Mouse (Mus musculus) olfactory bulb, adult 2 months (tissue): ENCODE data around the gene Drg1. TPM values are rescaled to one million over a fixed set of nuclear protein-coding genes. Genes with fewer than 3 reads are reported as not detected.

Experiments
- H3K27ac ChIP-seq: fragments of 200-500 bp; 2 replicates; pipeline ENCODE4 v1.5.1; 2012; ENCODE audit warnings: low read depth, low read length; ENCODE audit not compliant: insufficient read depth
- H3K4me1 ChIP-seq: fragments of 200-500 bp; 2 replicates; pipeline ENCODE4 v1.6.1; 2012; ENCODE audit warnings: low read length; ENCODE audit not compliant: control insufficient read depth, insufficient read depth
- H3K4me3 ChIP-seq: fragments of 200-500 bp; 2 replicates; pipeline ENCODE4 v1.5.1; 2012; ENCODE audit warnings: mild to moderate bottlenecking, low read depth, low read length, moderate library complexity; ENCODE audit not compliant: insufficient read depth
- CTCF ChIP-seq: fragments of 200-500 bp; IDR thresholded peaks from 2 replicates; pipeline ENCODE4 v1.5.1; 2012; ENCODE audit warnings: low read depth, mild to moderate bottlenecking, low read length, moderate library complexity; ENCODE audit not compliant: insufficient read depth
- POLR2A ChIP-seq: fragments of 200-500 bp; IDR thresholded peaks from 2 replicates; pipeline ENCODE4 v1.6.1; 2012; ENCODE audit warnings: mild to moderate bottlenecking, low read depth, low read length, moderate library complexity; ENCODE audit not compliant: insufficient read depth
- WGBS: fragments of 180-500 bp; shearing (Covaris S2); methylation state at CpG from one replicate; pipeline ENCODE4 v1.1.7; 2018; 5-methylcytosine and 5-hydroxymethylcytosine counted together
- polyA plus RNA-seq: library from polyadenylated mRNA; stranded (reverse); fragments of >200 nt; gene quantifications from 2 replicates; pipeline ENCODE4 v1.2.4, GENCODE M21; 2012; ENCODE audit warnings: low replicate concordance; ENCODE audit not compliant: missing spikeins, insufficient read depth, insufficient read length

Gene Drg1
- polyA plus RNA-seq, 1 experiment, result not detected

- TF ChIP-seq POLR2A, result no peak
- TF ChIP-seq CTCF, result no peak
- H3K4me1 ChIP-seq, result peaks cover 54% of the 10 kb centered on the region
- H3K4me3 ChIP-seq, result peak overlapping the region; percentile 91
- 3% methylated on average over 26 of the region's 26 CpGs for WGBS
- peak overlapping the region; percentile 11; the same call in 1 of the 2 replicates for H3K27ac ChIP-seq
Observed at GRCm38 (mm10) chr11:3291311-3292061, 25.3 kb upstream of the Drg1 start.

- H3K4me3 ChIP-seq, result peak overlapping the region; percentile 91
- H3K4me1 ChIP-seq, result peaks cover 51% of the 10 kb centered on the region
- 1% methylated on average over 50 of the region's 50 CpGs for WGBS
- peak overlapping the region; percentile 11 for H3K27ac ChIP-seq
- TF ChIP-seq POLR2A (0 out of 2 replicates have a peak, but pooled peaks have one; percentile 5), CTCF (no peak)
Observed at GRCm38 (mm10) chr11:3290640-3291310, 24.6 kb upstream of the Drg1 start.

- TF ChIP-seq POLR2A, result peak; percentile 93
- peak; percentile 96 for TF ChIP-seq CTCF
- Histone ChIP-seq H3K4me1 (peaks cover 45% of the 10 kb centered on the region), H3K27ac (peak overlapping the region; percentile 99), H3K4me3 (peak overlapping the region; percentile 91)
- under 1% methylated on average over 90 of the region's 92 CpGs for WGBS
Observed at GRCm38 (mm10) chr11:3289803-3290639, 23.8 kb upstream of the Drg1 start.

GRCm38 (mm10) chr11:3289302-3289802, 23.1 kb upstream of the Drg1 start:
- H3K4me3 ChIP-seq, result peak overlapping the region; percentile 91
- H3K27ac ChIP-seq, result peak overlapping the region; percentile 99
- under 1% methylated on average over 38 of the region's 40 CpGs for WGBS
- peaks cover 39% of the 10 kb centered on the region for H3K4me1 ChIP-seq
- no peak for TF ChIP-seq CTCF
- TF ChIP-seq POLR2A, result 0 out of 2 replicates have a peak, but pooled peaks have one; percentile 15

- Histone ChIP-seq H3K4me1 (peaks cover 34% of the 10 kb centered on the region), H3K27ac (peak within 1 kb of the TSS; percentile 99), H3K4me3 (peak within 1 kb of the TSS; percentile 91)
- TF ChIP-seq POLR2A (0 out of 2 replicates have a peak, but pooled peaks have one; percentile 3), CTCF (no peak)
- under 1% methylated on average over 41 of the region's 41 CpGs for WGBS
Observed at GRCm38 (mm10) chr11:3288521-3289301, 22.5 kb upstream of the Drg1 start, which contains the start of gene Patz1. Gene Patz1, plus strand, starts transcription at chr11:3288874.

GRCm38 (mm10) chr11:3287921-3288320, 21.7 kb upstream of the Drg1 start:
- no peak overlapping the region for H3K27ac ChIP-seq
- WGBS, result 77% methylated on average over 5 of the region's 5 CpGs
- H3K4me3 ChIP-seq, result no peak overlapping the region

GRCm38 (mm10) chr11:3287131-3287530, 20.9 kb upstream of the Drg1 start:
- Histone ChIP-seq H3K4me3 (no peak overlapping the region), H3K4me1 (peaks cover 21% of the 10 kb centered on the region), H3K27ac (no peak overlapping the region)
- TF ChIP-seq CTCF (no peak), POLR2A (no peak)
- 30% methylated on average over 6 of the region's 6 CpGs for WGBS

More at GRCm38 (mm10) chr11:3287921-3288320, 21.7 kb upstream of the Drg1 start:
- TF ChIP-seq POLR2A, result no peak
- no peak for TF ChIP-seq CTCF
- H3K4me1 ChIP-seq, result peaks cover 26% of the 10 kb centered on the region

- WGBS, result 82% methylated on average over 3 of the region's 3 CpGs
- no peak for TF ChIP-seq CTCF
- no peak for TF ChIP-seq POLR2A
- Histone ChIP-seq H3K4me1 (peaks cover 11% of the 10 kb centered on the region), H3K27ac (no peak overlapping the region), H3K4me3 (no peak overlapping the region)
Observed at GRCm38 (mm10) chr11:3285940-3286339, 19.7 kb upstream of the Drg1 start.
